Mouse (Mus musculus) megakaryocyte, embryonic 14.5 days (primary cell): ENCODE measurements around the gene Rnf208. TPM values are rescaled to one million over a fixed set of nuclear protein-coding genes. Genes with fewer than 3 reads are reported as not detected.

Source experiments
- H3K27me3 ChIP-seq: replicated peaks from 2 replicates; pipeline ENCODE3; 2012; ENCODE audit warnings: inconsistent platforms
- H3K36me3 ChIP-seq: replicated peaks from 2 replicates; pipeline ENCODE3; 2012; ENCODE audit warnings: low read length, inconsistent platforms, mixed read lengths
- H3K4me1 ChIP-seq: 2 replicates; pipeline ENCODE4 v1.6.1; 2012; ENCODE audit warnings: inconsistent platforms
- H3K4me3 ChIP-seq: replicated peaks from 2 replicates; pipeline ENCODE3; 2012; ENCODE audit warnings: moderate library complexity, mild to moderate bottlenecking, inconsistent platforms
- H3K9me3 ChIP-seq: 2 replicates; pipeline ENCODE4 v1.6.1; 2012; ENCODE audit warnings: inconsistent platforms
- FLI1 ChIP-seq: IDR thresholded peaks from 2 replicates; pipeline ENCODE4 v1.6.1; 2012; ENCODE audit warnings: low read length, inconsistent platforms, mixed read lengths
- GATA1 ChIP-seq: IDR thresholded peaks from 3 replicates; pipeline ENCODE4 v1.6.1; 2012; ENCODE audit warnings: mixed read lengths, low read length, inconsistent platforms, borderline replicate concordance
- polyA plus RNA-seq: library from polyadenylated mRNA; stranded (reverse); fragments of >175 nt; gene quantifications from 2 replicates; pipeline ENCODE4 v1.2.3, GENCODE M21; 2012; ENCODE audit warnings: low replicate concordance; ENCODE audit not compliant: insufficient read depth

Rnf208 gene
- polyA plus RNA-seq, 1 experiment: 3.8 TPM

- Histone ChIP-seq H3K9me3 (no peaks in the 10 kb centered on the region), H3K4me3 (no peak overlapping the region), H3K27me3 (no peaks in the 10 kb centered on the region), H3K4me1 (peaks cover 83% of the 10 kb centered on the region), H3K36me3 (peaks cover 99% of the 10 kb centered on the region)
- no peak for TF ChIP-seq FLI1
- no peak for TF ChIP-seq GATA1
Measured at GRCm38 (mm10) chr2:25203631-25204214, 38.3 kb upstream of the Rnf208 start.

- Histone ChIP-seq H3K9me3 (no peaks in the 10 kb centered on the region), H3K4me1 (peaks cover 87% of the 10 kb centered on the region), H3K4me3 (no peak overlapping the region), H3K36me3 (peaks cover 78% of the 10 kb centered on the region), H3K27me3 (no peaks in the 10 kb centered on the region)
- no peak for TF ChIP-seq GATA1
- TF ChIP-seq FLI1: no peak
Measured at GRCm38 (mm10) chr2:25207593-25207992, 34.5 kb upstream of the Rnf208 start.

- no peaks in the 10 kb centered on the region for H3K9me3 ChIP-seq
- peaks cover 79% of the 10 kb centered on the region for H3K4me1 ChIP-seq
- H3K27me3 ChIP-seq: peaks cover 2% of the 10 kb centered on the region
- H3K4me3 ChIP-seq: peak overlapping the region; percentile 94
- TF ChIP-seq GATA1 (no peak), FLI1 (no peak)
- peaks cover 47% of the 10 kb centered on the region for H3K36me3 ChIP-seq
Measured at GRCm38 (mm10) chr2:25210686-25211085, 31.4 kb upstream of the Rnf208 start.

GRCm38 (mm10) chr2:25211121-25211670 lies 30.9 kb upstream of the Rnf208 start, which contains the start of gene Nelfb:
TSS of gene Nelfb (minus strand) at chr2:25211489.
- Histone ChIP-seq H3K4me1 (peaks cover 79% of the 10 kb centered on the region), H3K36me3 (peaks cover 42% of the 10 kb centered on the region), H3K4me3 (peak within 1 kb of the TSS; percentile 94), H3K27me3 (peaks cover 2% of the 10 kb centered on the region), H3K9me3 (no peaks in the 10 kb centered on the region)
- TF ChIP-seq GATA1: no peak
- no peak for TF ChIP-seq FLI1

GRCm38 (mm10) chr2:25213266-25213865 lies 28.7 kb upstream of the Rnf208 start:
- Histone ChIP-seq H3K9me3 (no peaks in the 10 kb centered on the region), H3K27me3 (peaks cover 2% of the 10 kb centered on the region), H3K4me1 (peaks cover 66% of the 10 kb centered on the region), H3K4me3 (peak overlapping the region; percentile 29), H3K36me3 (peaks cover 21% of the 10 kb centered on the region)
- no peak for TF ChIP-seq GATA1

- no peak for TF ChIP-seq FLI1
- no peak for TF ChIP-seq GATA1
- Histone ChIP-seq H3K27me3 (peaks cover 7% of the 10 kb centered on the region), H3K36me3 (peaks cover 12% of the 10 kb centered on the region), H3K4me1 (peaks cover 60% of the 10 kb centered on the region), H3K9me3 (0 out of 2 replicates have a peak, but pooled peaks cover 4% of the 10 kb centered on the region), H3K4me3 (peak within 1 kb of the TSS; percentile 29)
Measured at GRCm38 (mm10) chr2:25214444-25214843, 27.6 kb upstream of the Rnf208 start, which contains the start of gene Stpg3. TSS of gene Stpg3 (minus strand) at chr2:25214637.

GRCm38 (mm10) chr2:25217666-25218065 lies 24.4 kb upstream of the Rnf208 start:
- H3K27me3 ChIP-seq: peaks cover 7% of the 10 kb centered on the region
- H3K36me3 ChIP-seq: peaks cover 15% of the 10 kb centered on the region
- TF ChIP-seq FLI1 (no peak), GATA1 (no peak)
- H3K4me1 ChIP-seq: peaks cover 62% of the 10 kb centered on the region
- H3K9me3 ChIP-seq: 0 out of 2 replicates have a peak, but pooled peaks cover 4% of the 10 kb centered on the region
- no peak overlapping the region for H3K4me3 ChIP-seq

GRCm38 (mm10) chr2:25218445-25218844 lies 23.6 kb upstream of the Rnf208 start, which contains the start of gene Fam166a:
TSS of gene Fam166a (plus strand) at chr2:25218745.
- H3K27me3 ChIP-seq: peaks cover 6% of the 10 kb centered on the region
- TF ChIP-seq GATA1 (no peak), FLI1 (no peak)
- peaks cover 66% of the 10 kb centered on the region for H3K4me1 ChIP-seq
- no peak within 1 kb of the TSS for H3K4me3 ChIP-seq
- 0 out of 2 replicates have a peak, but pooled peaks cover 4% of the 10 kb centered on the region for H3K9me3 ChIP-seq
- peaks cover 18% of the 10 kb centered on the region for H3K36me3 ChIP-seq

- Histone ChIP-seq H3K4me1 (peaks cover 58% of the 10 kb centered on the region), H3K27me3 (peaks cover 5% of the 10 kb centered on the region), H3K36me3 (peaks cover 24% of the 10 kb centered on the region), H3K4me3 (peak overlapping the region; percentile 47), H3K9me3 (0 out of 2 replicates have a peak, but pooled peaks cover 4% of the 10 kb centered on the region)
- TF ChIP-seq GATA1 (no peak), FLI1 (no peak)
Measured at GRCm38 (mm10) chr2:25221331-25221772, 20.7 kb upstream of the Rnf208 start.
